Mouse (Mus musculus) brain, embryonic 14.5 days (tissue): ENCODE data around the gene Zdhhc21.

Experiments
- CTCF ChIP-seq: fragments of 200-500 bp; IDR thresholded peaks from 2 replicates; pipeline ENCODE4 v1.5.1; 2012; ENCODE audit warnings: inconsistent platforms, mild to moderate bottlenecking, moderate library complexity, borderline replicate concordance; ENCODE audit not compliant: insufficient read depth, insufficient read length; ENCODE audit errors: extremely low read depth
- POLR2A ChIP-seq: fragments of 200-500 bp; IDR thresholded peaks from 2 replicates; pipeline ENCODE4 v1.6.1; 2012; ENCODE audit warnings: mild to moderate bottlenecking, inconsistent platforms, borderline replicate concordance; ENCODE audit not compliant: poor library complexity, insufficient read depth, insufficient read length, severe bottlenecking; ENCODE audit errors: extremely low read depth

- TF ChIP-seq POLR2A (no peak), CTCF (no peak)
Measured at GRCm38 (mm10) chr4:82860566-82860965, 808 bp upstream of the Zdhhc21 start.
